Mouse (Mus musculus): ENCODE measurements around the gene Cox4i1. TPM values are rescaled to one million over a fixed set of nuclear protein-coding genes. Genes with fewer than 3 reads are reported as not detected.

Cox4i1 gene
- polyA plus RNA-seq (2015; fragmentation: Nextera tagmentation; extraction: Ambion mirVana), result 996 and 1,069 TPM in 2 replicates

- H3K9ac ChIP-seq, result peak within 1 kb of the TSS; percentile 94
- no peaks in the 10 kb centered on the region for H3K27me3 ChIP-seq
- peak within 1 kb of the TSS; percentile 81 for H3K27ac ChIP-seq
- H3K9me3 ChIP-seq (replicated peaks), result no peaks in the 10 kb centered on the region
- peaks cover 55% of the 10 kb centered on the region for H3K4me1 ChIP-seq
- H3K4me2 ChIP-seq, result peak within 1 kb of the TSS; percentile 93
- H3K4me3 ChIP-seq, result peak within 1 kb of the TSS; percentile 86
- H3K36me3 ChIP-seq (ENCODE audit: poor library complexity, severe bottlenecking), result peaks cover 30% of the 10 kb centered on the region
- WGBS, result under 1% methylated on average over 92 of the region's 105 CpGs
- ATAC-seq, result peak; percentile 94
Observed at GRCm38 (mm10) chr8:120667561-120668373, at the start of gene Cox4i1, which contains the start of gene Gm27021. Cox4i1 (plus strand) TSS chr8:120668222. Gm27021 (minus strand) TSS chr8:120668079.

DNA sequence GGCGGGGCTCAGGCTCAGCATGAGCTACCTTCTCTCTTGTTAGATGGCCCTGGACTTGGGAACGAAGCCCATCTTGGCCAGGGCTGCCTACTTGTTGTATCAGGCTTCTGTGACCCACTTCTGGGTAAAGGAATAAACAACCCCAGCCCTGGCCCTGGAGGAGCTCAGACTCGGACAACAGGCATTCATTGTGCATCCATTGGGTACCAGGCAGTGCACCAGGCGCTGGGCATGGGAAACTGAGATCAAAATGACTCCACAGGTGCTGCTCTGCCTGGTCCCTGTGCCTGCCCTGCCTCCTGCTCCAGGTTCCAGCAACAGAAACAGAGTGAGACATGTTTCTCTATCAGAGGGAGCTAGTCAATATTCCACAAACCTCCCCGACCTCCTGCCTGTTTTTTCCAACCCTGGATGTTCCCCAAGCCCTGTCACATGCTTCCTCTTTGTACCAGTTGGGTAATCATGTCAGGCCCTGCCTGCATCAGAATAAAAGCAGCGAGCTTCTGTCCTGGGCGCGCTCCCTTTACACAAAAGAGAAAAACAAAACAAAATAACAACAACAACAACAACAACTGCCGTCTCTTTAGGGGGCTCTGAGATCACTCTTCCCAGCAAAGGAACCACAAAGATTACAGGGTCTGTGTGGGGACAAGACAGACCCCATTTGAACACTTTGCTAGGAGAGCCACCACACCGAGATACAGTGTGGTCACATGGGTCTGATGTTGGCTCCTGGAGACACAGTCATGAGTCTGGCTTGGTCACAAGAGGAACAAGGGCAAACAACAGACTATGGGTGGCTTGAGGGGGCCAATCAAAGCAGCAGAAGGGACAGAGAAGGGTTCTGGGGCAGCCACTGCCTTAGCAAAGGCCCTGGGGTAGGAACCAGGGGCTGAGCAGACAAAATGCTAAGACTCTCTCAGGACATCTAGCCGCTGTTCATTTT, 48.5 kb upstream of the Cox4i1 start:
- no peaks in the 10 kb centered on the region for H3K36me3 ChIP-seq (ENCODE audit: poor library complexity, severe bottlenecking)
- H3K4me2 ChIP-seq, result no peak overlapping the region
- 67% methylated on average over 11 of the region's 11 CpGs for WGBS
- no peak overlapping the region for H3K9ac ChIP-seq
- no peak overlapping the region for H3K27ac ChIP-seq
- no peaks in the 10 kb centered on the region for H3K27me3 ChIP-seq
- ATAC-seq, result no peak
- H3K4me3 ChIP-seq, result no peak overlapping the region
- H3K9me3 ChIP-seq (replicated peaks), result no peaks in the 10 kb centered on the region
- H3K4me1 ChIP-seq, result peaks cover 32% of the 10 kb centered on the region

DNA sequence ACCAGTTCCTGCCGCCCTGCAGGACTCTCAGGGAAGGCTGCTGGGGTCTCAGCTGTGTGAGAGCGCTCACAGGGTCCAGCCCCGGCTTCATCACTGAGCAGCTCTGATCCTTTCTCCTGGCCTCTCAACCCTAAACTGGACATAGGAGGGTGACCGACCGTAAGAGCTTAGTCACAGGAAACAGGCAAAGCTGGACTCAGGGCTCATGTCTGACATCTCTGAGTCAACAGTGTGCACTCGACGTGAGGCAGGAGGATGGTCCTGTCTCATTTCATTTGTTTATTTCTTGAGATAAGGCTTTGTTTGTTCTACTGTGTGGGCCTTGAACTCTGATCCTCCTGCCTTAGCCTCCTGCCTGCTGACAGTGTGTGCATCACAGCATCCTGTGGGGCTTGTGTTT, 47.6 kb upstream of the Cox4i1 start:
- ATAC-seq, result no peak
- no peak overlapping the region for H3K4me3 ChIP-seq
- H3K36me3 ChIP-seq (ENCODE audit: poor library complexity, severe bottlenecking), result no peaks in the 10 kb centered on the region
- no peak overlapping the region for H3K27ac ChIP-seq
- H3K9ac ChIP-seq, result no peak overlapping the region
- WGBS, result 61% methylated on average over 7 of the region's 7 CpGs
- peaks cover 32% of the 10 kb centered on the region for H3K4me1 ChIP-seq
- H3K27me3 ChIP-seq, result no peaks in the 10 kb centered on the region
- H3K4me2 ChIP-seq, result no peak overlapping the region
- H3K9me3 ChIP-seq (replicated peaks), result no peaks in the 10 kb centered on the region

DNA sequence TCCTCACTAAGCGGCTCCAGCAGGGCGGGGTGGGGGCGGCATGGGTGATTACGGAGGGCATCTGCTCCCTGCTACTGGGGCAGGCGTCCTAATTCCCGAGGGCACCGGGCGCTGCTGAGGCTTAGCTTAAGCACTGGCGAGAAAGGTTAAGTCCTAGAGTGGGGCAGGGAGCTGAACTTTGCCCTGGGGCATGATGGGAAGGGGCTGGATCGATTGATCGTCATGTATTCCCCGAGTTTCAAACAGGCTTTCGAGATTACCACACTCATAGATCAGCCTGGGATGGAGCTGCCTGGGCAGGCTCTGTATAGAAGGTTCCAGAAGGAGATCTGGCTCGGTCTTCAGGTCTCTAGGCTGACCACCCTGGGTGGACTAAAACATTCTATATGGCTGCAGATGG, 45.9 kb upstream of the Cox4i1 start:
- Histone ChIP-seq H3K4me2 (no peak overlapping the region), H3K4me1 (peaks cover 23% of the 10 kb centered on the region), H3K9ac (0 out of 2 replicates have a peak overlapping the region, but pooled peaks have one; percentile 12), H3K27ac (no peak overlapping the region), H3K36me3 (ENCODE audit: poor library complexity, severe bottlenecking) (no peaks in the 10 kb centered on the region), H3K9me3 (replicated peaks) (no peaks in the 10 kb centered on the region), H3K4me3 (no peak overlapping the region), H3K27me3 (no peaks in the 10 kb centered on the region)
- WGBS, result 64% methylated on average over 14 of the region's 14 CpGs
- no peak for ATAC-seq

DNA sequence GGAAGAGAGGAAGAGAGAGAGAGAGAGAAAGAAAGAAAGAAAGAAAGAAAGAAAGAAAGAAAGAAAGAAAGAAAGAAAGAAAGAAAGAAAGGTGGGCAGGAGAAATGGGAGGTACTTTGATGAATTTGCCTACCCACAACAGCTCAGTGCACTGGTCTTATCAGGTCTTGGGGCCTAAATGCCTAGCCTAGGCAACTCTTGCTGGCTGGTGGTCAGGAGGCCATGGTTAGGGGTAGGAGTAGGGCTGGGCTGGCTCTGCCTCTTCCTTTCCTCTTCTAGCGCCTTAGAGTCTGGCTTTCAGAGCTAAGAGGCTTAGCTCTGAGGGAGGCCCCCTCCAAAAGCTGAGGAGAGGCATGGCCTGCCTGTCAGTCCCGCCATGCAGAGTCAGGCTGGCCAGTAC, 44.4 kb upstream of the Cox4i1 start:
- Histone ChIP-seq H3K9ac (no peak overlapping the region), H3K36me3 (ENCODE audit: poor library complexity, severe bottlenecking) (no peaks in the 10 kb centered on the region), H3K4me3 (no peak overlapping the region), H3K27me3 (no peaks in the 10 kb centered on the region), H3K4me1 (peaks cover 12% of the 10 kb centered on the region; the same call in 1 of the 2 replicates), H3K9me3 (replicated peaks) (no peaks in the 10 kb centered on the region), H3K4me2 (no peak overlapping the region), H3K27ac (no peak overlapping the region)
- WGBS, result 24% methylated on average over 2 of the region's 2 CpGs
- no peak for ATAC-seq

- whole genome bisulfite sequencing, result 67% methylated on average over 11 of the region's 11 CpGs
- peaks cover 7% of the 10 kb centered on the region; the same call in 1 of the 2 replicates for H3K27me3 ChIP-seq
- H3K4me2 ChIP-seq, result no peak overlapping the region
- H3K27ac ChIP-seq, result no peak overlapping the region
- H3K9me3 ChIP-seq (replicated peaks), result no peaks in the 10 kb centered on the region
- H3K4me1 ChIP-seq, result peaks cover 5% of the 10 kb centered on the region; the same call in 1 of the 2 replicates
- no peak overlapping the region for H3K9ac ChIP-seq
- ATAC-seq, result no peak
- H3K36me3 ChIP-seq (ENCODE audit: poor library complexity, severe bottlenecking), result no peaks in the 10 kb centered on the region
- H3K4me3 ChIP-seq, result no peak overlapping the region
Observed at GRCm38 (mm10) chr8:120626461-120626860, 41.6 kb upstream of the Cox4i1 start.

GRCm38 (mm10) chr8:120627298-120627697, 40.7 kb upstream of the Cox4i1 start:
- peak; percentile 43; the same call in 1 of the 2 replicates for ATAC-seq
- H3K36me3 ChIP-seq (ENCODE audit: poor library complexity, severe bottlenecking), result no peaks in the 10 kb centered on the region
- H3K27me3 ChIP-seq, result peaks cover 13% of the 10 kb centered on the region
- H3K27ac ChIP-seq, result no peak overlapping the region
- H3K9ac ChIP-seq, result no peak overlapping the region
- no peak overlapping the region for H3K4me3 ChIP-seq
- H3K4me2 ChIP-seq, result no peak overlapping the region
- H3K9me3 ChIP-seq (replicated peaks), result no peaks in the 10 kb centered on the region
- H3K4me1 ChIP-seq, result no peaks in the 10 kb centered on the region
- 75% methylated on average over 5 of the region's 5 CpGs for WGBS

GRCm38 (mm10) chr8:120630031-120630430, 38.0 kb upstream of the Cox4i1 start:
- 45% methylated on average over 5 of the region's 5 CpGs for WGBS
- ATAC-seq, result no peak
- Histone ChIP-seq H3K36me3 (ENCODE audit: poor library complexity, severe bottlenecking) (no peaks in the 10 kb centered on the region), H3K27ac (no peak overlapping the region), H3K4me2 (no peak overlapping the region), H3K9ac (no peak overlapping the region), H3K9me3 (replicated peaks) (no peaks in the 10 kb centered on the region), H3K4me3 (no peak overlapping the region), H3K27me3 (peaks cover 40% of the 10 kb centered on the region), H3K4me1 (peaks cover 14% of the 10 kb centered on the region)

GRCm38 (mm10) chr8:120630848-120631247, 37.2 kb upstream of the Cox4i1 start:
- no peak overlapping the region for H3K4me2 ChIP-seq
- H3K4me1 ChIP-seq, result peaks cover 14% of the 10 kb centered on the region
- no peaks in the 10 kb centered on the region for H3K36me3 ChIP-seq (ENCODE audit: poor library complexity, severe bottlenecking)
- ATAC-seq, result no peak
- peaks cover 48% of the 10 kb centered on the region for H3K27me3 ChIP-seq
- WGBS, result 60% methylated on average over 6 of the region's 6 CpGs
- H3K27ac ChIP-seq, result no peak overlapping the region
- no peaks in the 10 kb centered on the region for H3K9me3 ChIP-seq (replicated peaks)
- H3K9ac ChIP-seq, result no peak overlapping the region
- no peak overlapping the region for H3K4me3 ChIP-seq

DNA sequence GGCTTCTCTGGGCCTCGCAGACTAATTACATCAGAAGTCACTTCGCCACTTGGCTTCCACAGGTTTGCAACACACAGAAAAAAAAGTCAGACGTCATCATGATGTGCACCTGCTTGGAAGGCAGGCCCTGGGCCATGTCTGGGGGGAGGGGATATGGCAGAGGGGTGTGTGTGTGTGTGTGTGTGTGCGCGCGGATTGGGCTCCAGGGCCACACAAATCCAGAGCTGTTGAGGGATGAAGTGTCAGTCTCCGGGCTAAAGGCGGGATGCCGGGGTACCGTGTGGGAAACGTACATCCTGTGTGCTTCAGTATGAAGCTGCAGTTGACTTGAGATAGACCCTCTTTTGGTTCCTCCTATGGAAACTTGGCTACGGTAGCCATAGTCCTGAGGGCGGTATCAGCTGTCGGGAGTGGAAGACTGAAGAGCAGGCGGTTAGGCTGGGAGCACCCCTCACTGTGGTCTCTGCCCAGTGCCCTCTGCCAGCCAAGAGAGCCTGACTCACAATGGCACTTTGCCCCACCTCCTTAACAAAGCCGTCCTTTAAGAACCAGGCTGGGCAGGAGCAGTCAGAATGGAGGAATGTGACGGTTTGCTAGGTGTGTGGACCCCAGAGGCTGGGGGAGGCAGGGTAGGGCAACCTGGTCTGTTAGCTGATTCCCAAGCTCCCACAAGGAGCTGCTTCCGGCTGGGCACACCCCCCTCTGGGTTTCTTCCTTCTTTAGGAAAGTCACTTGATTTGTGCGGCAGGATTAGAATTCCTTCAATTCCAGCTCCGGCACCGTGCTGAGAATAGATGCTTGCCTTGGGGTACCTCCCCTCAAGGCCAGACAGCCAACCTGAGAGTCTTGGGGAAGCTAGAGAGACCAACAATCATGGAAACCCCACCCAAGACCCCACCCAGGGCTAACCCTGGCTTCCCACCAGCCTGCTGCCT, 36.3 kb upstream of the Cox4i1 start:
- no peak overlapping the region for H3K9ac ChIP-seq
- H3K36me3 ChIP-seq (ENCODE audit: poor library complexity, severe bottlenecking), result no peaks in the 10 kb centered on the region
- peaks cover 14% of the 10 kb centered on the region for H3K4me1 ChIP-seq
- WGBS, result 74% methylated on average over 21 of the region's 21 CpGs
- H3K9me3 ChIP-seq (replicated peaks), result no peaks in the 10 kb centered on the region
- no peak overlapping the region for H3K27ac ChIP-seq
- no peak overlapping the region for H3K4me2 ChIP-seq
- peaks cover 56% of the 10 kb centered on the region for H3K27me3 ChIP-seq
- no peak overlapping the region for H3K4me3 ChIP-seq
- no peak for ATAC-seq

GRCm38 (mm10) chr8:120632969-120633664, 34.9 kb upstream of the Cox4i1 start:
- ATAC-seq, result no peak
- peak overlapping the region; percentile 93 for H3K4me2 ChIP-seq
- WGBS, result 30% methylated on average over 17 of the region's 17 CpGs
- H3K9me3 ChIP-seq (replicated peaks), result no peaks in the 10 kb centered on the region
- no peak overlapping the region for H3K27ac ChIP-seq
- peaks cover 14% of the 10 kb centered on the region for H3K4me1 ChIP-seq
- H3K36me3 ChIP-seq (ENCODE audit: poor library complexity, severe bottlenecking), result no peaks in the 10 kb centered on the region
- peak overlapping the region; percentile 63; the same call in 1 of the 2 replicates for H3K9ac ChIP-seq
- peak overlapping the region; percentile 52 for H3K4me3 ChIP-seq
- H3K27me3 ChIP-seq, result peaks cover 56% of the 10 kb centered on the region

All from forebrain, embryonic 13.5 days (tissue).